Mouse (Mus musculus) heart, embryonic 14.5 days (tissue): Measurements from ENCODE around the gene 1700037H04Rik. TPM values are rescaled to one million over a fixed set of nuclear protein-coding genes. Genes with fewer than 3 reads are reported as not detected.

Experiments
- ATAC-seq: fragments of 200-750 bp; cut with Nextera tagmentation; 2 replicates; pipeline ENCODE4 v1.8.0; 2017; ENCODE audit warnings: low read depth, moderate TSS enrichment; ENCODE audit not compliant: insufficient number of reproducible peaks, insufficient read depth, low FRiP score
- H3K27ac ChIP-seq, 2 experiments: fragments of 200-500 bp in 1 of 2; fragments of 300-500 bp in 1 of 2; sonication (generic) in 1 of 2; replicated peaks in 1 of 2; 2 replicates each; pipeline ENCODE4 v1.5.1; 2012 to 2014; ENCODE audit warnings: low read depth in 2 of 2, low read length in 2 of 2, control low read depth in 1 of 2, mild to moderate bottlenecking in 1 of 2, mixed read lengths in 1 of 2; ENCODE audit not compliant: control insufficient read depth in 1 of 2, insufficient read depth in 1 of 2
- H3K27me3 ChIP-seq: fragments of 300-500 bp; sonication (generic); 2 replicates; pipeline ENCODE4 v1.6.1; 2014; ENCODE audit warnings: mild to moderate bottlenecking, low read length, control low read depth; ENCODE audit not compliant: control insufficient read depth, insufficient read depth
- H3K36me3 ChIP-seq: fragments of 300-500 bp; sonication (generic); 2 replicates; pipeline ENCODE4 v1.6.1; 2014; ENCODE audit warnings: mild to moderate bottlenecking, control low read depth, low read length, mixed read lengths; ENCODE audit not compliant: control insufficient read depth, insufficient read depth
- H3K4me1 ChIP-seq, 2 experiments: fragments of 200-500 bp in 1 of 2; fragments of 300-500 bp in 1 of 2; sonication (generic) in 1 of 2; 2 replicates each; pipeline ENCODE4 v1.6.1; 2012 to 2014; ENCODE audit warnings: low read length in 2 of 2, control low read depth in 1 of 2, mixed read lengths in 1 of 2; ENCODE audit not compliant: control insufficient read depth in 2 of 2, insufficient read depth in 2 of 2
- H3K4me2 ChIP-seq: fragments of 300-500 bp; sonication (generic); 2 replicates; pipeline ENCODE4 v1.6.1; 2014; ENCODE audit warnings: mild to moderate bottlenecking, low read length
- H3K4me3 ChIP-seq, 2 experiments: fragments of 200-500 bp in 1 of 2; fragments of 300-500 bp in 1 of 2; sonication (generic) in 1 of 2; 2 replicates each; pipeline ENCODE4 v1.5.1; 2012 to 2014; ENCODE audit warnings: low read length in 2 of 2, mild to moderate bottlenecking in 2 of 2, control low read depth in 1 of 2, low read depth in 1 of 2, moderate library complexity in 1 of 2; ENCODE audit not compliant: control insufficient read depth in 1 of 2, insufficient read depth in 1 of 2
- H3K9ac ChIP-seq: fragments of 300-500 bp; sonication (generic); 2 replicates; pipeline ENCODE4 v1.6.1; 2014; ENCODE audit warnings: mild to moderate bottlenecking, low read length
- H3K9me3 ChIP-seq: fragments of 300-500 bp; sonication (generic); 2 replicates; pipeline ENCODE4 v1.6.1; 2016; ENCODE audit warnings: low read length, control low read depth; ENCODE audit not compliant: control insufficient read depth
- WGBS: fragments of 180-500 bp; shearing (Covaris S2); extraction: QIAGEN DNeasy Blood & Tissue Kit; methylation state at CpG from one replicate; pipeline ENCODE4 v1.1.7; 2014; 5-methylcytosine and 5-hydroxymethylcytosine counted together
- polyA plus RNA-seq: library from polyadenylated mRNA; unstranded; fragments of >200 nt; fragmentation: Nextera tagmentation; extraction: Ambion mirVana; gene quantifications from 2 replicates; pipeline ENCODE4 v1.2.1, GENCODE M21; 2014

Gene 1700037H04Rik
- polyA plus RNA-seq, 1 experiment from 2014 or later = 80.3 TPM

DNA sequence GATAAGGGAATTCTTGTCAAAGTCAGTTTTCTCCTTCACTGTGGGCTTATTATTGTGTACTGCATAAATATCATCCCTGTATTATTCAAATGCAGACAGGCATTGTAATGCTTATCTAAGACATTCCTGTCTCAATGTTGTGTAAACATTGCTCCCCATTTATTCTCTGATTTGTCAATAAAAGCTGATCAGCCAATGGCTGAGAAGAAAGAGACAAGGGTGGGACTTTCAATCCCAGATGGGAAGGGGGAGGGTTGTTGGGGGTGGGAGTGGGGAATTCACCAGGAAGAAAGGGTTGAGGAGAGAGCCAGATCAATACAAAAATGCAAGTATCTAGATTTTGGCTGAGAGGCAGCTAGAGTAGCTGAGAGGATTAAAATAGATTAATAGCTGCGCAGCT is 9.0 kb upstream of the 1700037H04Rik start:
- Histone ChIP-seq H3K27me3 (peaks cover 43% of the 10 kb centered on the region), H3K4me1 (peaks cover 0 to 9% of the 10 kb centered on the region in 2 experiments; a peak in 2 of 4 replicates), H3K4me3 (no peak overlapping the region), H3K27ac (no peak overlapping the region), H3K9ac (no peak overlapping the region), H3K9me3 (peaks cover 7% of the 10 kb centered on the region; the same call in 1 of the 2 replicates), H3K4me2 (no peak overlapping the region), H3K36me3 (no peaks in the 10 kb centered on the region)
- WGBS = 81% methylated on average over 1 of the region's 1 CpGs
- ATAC-seq = no peak

DNA sequence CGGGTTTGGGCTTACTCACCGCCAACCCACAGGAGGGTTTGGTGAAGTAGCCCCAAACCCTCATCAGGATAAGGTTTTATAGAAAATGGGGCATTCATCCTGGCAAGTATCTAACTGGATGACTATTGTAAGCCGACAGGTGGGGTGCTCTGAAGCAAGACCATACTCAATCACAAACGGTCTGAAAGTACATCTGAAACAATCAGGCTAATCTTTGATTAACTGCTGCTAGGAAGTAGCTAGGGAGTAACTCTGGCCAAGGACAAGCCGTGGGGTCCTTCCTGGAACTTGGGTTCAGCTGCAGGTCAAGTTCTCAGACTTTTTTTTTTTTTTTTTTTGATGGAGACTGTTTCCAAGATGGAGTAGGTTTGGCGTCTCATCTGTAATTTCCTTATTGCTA is 8.1 kb upstream of the 1700037H04Rik start:
- no peak overlapping the region for H3K4me3 ChIP-seq
- peaks cover 0 to 9% of the 10 kb centered on the region in 2 experiments; a peak in 2 of 4 replicates for H3K4me1 ChIP-seq
- peaks cover 7% of the 10 kb centered on the region; the same call in 1 of the 2 replicates for H3K9me3 ChIP-seq
- H3K4me2 ChIP-seq = no peak overlapping the region
- H3K27me3 ChIP-seq = peaks cover 34% of the 10 kb centered on the region
- no peak overlapping the region for H3K27ac ChIP-seq
- no peak for ATAC-seq
- H3K9ac ChIP-seq = no peak overlapping the region
- H3K36me3 ChIP-seq = no peaks in the 10 kb centered on the region
- 69% methylated on average over 6 of the region's 6 CpGs for WGBS

DNA sequence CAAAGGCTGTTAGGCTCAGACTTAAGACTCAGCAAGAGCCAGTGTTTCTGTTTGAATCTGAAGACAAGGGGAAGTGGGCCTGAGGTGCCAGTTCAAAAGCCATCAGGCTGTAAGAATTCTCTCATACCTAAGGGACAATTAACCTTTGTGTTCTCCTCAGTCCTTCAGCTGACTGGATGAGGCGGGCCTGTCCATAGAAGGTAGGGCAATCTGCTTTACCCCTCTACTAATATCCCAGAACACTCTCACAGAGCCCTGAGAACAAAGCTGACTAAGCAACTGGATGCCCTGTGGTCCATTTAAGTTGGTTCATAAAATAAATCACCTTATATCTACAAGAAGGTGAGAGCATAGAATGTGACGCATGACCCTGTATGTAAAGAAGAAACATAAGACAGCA is 6.3 kb upstream of the 1700037H04Rik start:
- no peak for ATAC-seq
- Histone ChIP-seq H3K4me3 (no peak overlapping the region), H3K27ac (no peak overlapping the region), H3K4me2 (no peak overlapping the region), H3K9me3 (peaks cover 7% of the 10 kb centered on the region; the same call in 1 of the 2 replicates), H3K9ac (no peak overlapping the region), H3K27me3 (peaks cover 17% of the 10 kb centered on the region), H3K36me3 (no peaks in the 10 kb centered on the region), H3K4me1 (peaks cover 0 to 3% of the 10 kb centered on the region in 2 experiments; a peak in 2 of 4 replicates)
- WGBS = 85% methylated on average over 2 of the region's 2 CpGs

DNA sequence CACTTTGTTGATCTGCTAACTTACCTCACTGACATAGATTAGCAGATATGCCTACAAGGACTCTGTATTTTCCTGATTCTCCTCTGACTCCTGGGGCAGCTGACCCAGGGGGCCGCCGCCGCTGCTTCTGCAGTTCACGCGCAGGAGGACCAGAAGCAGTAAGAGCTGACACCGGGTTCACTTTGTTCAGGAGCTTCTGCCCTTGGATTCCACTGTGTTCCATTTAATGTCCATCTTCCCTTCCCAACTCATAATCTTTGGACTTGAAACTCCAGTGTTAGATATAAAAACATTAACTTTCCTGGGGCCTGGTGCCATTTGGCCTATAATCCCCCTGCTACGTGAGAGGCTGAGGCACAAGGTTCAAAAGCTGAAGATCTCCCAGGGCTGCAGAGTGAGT is 4.0 kb upstream of the 1700037H04Rik start:
- Histone ChIP-seq H3K4me1 (peaks cover under 1 to 5% of the 10 kb centered on the region in 2 experiments), H3K27ac (no peak overlapping the region), H3K4me2 (no peak overlapping the region), H3K27me3 (no peaks in the 10 kb centered on the region), H3K4me3 (no peak overlapping the region), H3K9me3 (peaks cover 7% of the 10 kb centered on the region; the same call in 1 of the 2 replicates), H3K36me3 (no peaks in the 10 kb centered on the region), H3K9ac (no peak overlapping the region)
- WGBS = 66% methylated on average over 7 of the region's 7 CpGs
- no peak for ATAC-seq

DNA sequence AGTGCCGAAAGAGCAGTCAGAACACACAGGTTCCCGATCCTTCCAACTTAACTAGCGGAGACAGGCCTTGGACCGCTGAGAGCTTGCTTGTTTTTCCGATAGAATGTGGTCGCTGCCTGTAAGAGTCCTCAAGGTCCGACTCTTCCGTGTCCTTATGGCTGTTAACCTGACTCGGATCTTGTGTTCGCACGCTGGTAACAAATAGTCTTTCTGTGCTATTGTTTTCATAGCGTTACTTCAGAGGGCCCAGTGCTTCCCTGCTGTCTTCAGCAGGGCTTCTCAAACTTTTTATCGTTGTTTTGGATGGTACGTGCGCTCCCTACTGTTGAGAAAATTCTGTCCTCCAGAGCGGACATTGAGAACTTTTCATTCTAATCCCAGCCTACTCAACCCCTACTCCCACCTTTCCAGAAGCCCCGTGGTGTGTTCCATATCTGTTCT is 810 bp upstream of the 1700037H04Rik start:
- Histone ChIP-seq H3K4me2 (peak overlapping the region; percentile 97), H3K27me3 (no peaks in the 10 kb centered on the region), H3K9me3 (peaks cover 7% of the 10 kb centered on the region; the same call in 1 of the 2 replicates), H3K4me1 (peaks cover 8 to 15% of the 10 kb centered on the region in 2 experiments), H3K4me3 (peak overlapping the region; percentile 51 to 85), H3K9ac (peak overlapping the region; percentile 87), H3K36me3 (no peaks in the 10 kb centered on the region), H3K27ac (peak overlapping the region; percentile 73 to 95)
- ATAC-seq = no peak; the same call in 1 of the 2 replicates
- under 1% methylated on average over 17 of the region's 17 CpGs for WGBS

DNA sequence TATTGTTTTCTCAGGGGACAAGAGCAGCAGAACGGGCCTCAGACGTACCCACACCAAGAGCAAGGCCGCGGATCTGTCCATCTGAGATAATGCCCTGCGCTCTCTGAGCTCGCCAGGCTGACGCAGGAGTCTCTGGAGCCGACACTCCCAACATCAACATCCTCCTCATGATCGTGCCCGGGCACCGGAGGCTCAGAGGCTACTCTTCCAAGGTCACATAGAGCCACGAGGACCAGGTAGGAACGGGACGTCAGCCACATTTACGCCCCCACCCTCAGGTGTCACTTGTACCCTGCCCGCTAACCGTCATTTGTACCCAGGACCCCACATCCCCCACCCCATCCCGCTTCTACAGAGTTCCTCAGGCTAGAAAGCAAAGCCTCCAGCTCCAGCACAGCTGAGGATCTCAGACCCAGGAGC is 380 bp downstream of the 1700037H04Rik start:
- WGBS = 0% methylated on average over 18 of the region's 18 CpGs
- Histone ChIP-seq H3K4me3 (peak overlapping the region; percentile 72 to 85), H3K27me3 (no peaks in the 10 kb centered on the region), H3K9me3 (no peaks in the 10 kb centered on the region), H3K4me2 (peak overlapping the region; percentile 97), H3K4me1 (peaks cover 8 to 15% of the 10 kb centered on the region in 2 experiments), H3K9ac (peak overlapping the region; percentile 87), H3K36me3 (peaks cover 11% of the 10 kb centered on the region), H3K27ac (peak overlapping the region; percentile 59 to 95)
- ATAC-seq = peak; percentile 52

DNA sequence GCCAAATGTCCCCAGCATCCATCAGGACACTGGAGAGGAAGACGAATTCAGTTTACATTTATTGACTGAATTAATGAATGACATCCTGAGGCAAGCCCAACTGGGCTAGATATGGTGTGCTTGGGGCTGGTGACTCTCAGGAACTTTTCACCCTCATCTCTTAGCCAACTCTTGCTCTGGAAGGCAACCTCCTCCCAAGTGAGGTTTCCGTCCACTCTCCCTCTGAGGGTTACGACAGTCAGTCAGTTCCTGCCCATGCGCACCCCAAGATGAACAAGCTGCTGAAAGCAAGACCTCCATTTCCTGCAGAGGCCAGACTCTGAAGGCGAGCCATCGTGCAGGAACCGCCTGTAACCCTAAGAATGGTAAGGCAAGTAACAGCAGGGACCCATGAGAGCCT is 2.9 kb downstream of the 1700037H04Rik start:
- Histone ChIP-seq H3K9ac (no peak overlapping the region), H3K9me3 (no peaks in the 10 kb centered on the region), H3K27me3 (no peaks in the 10 kb centered on the region), H3K27ac (no peak overlapping the region), H3K4me1 (peaks cover 8 to 15% of the 10 kb centered on the region in 2 experiments), H3K4me3 (no peak overlapping the region), H3K36me3 (peaks cover 28% of the 10 kb centered on the region), H3K4me2 (no peak overlapping the region)
- WGBS = 89% methylated on average over 7 of the region's 7 CpGs
- ATAC-seq = no peak

DNA sequence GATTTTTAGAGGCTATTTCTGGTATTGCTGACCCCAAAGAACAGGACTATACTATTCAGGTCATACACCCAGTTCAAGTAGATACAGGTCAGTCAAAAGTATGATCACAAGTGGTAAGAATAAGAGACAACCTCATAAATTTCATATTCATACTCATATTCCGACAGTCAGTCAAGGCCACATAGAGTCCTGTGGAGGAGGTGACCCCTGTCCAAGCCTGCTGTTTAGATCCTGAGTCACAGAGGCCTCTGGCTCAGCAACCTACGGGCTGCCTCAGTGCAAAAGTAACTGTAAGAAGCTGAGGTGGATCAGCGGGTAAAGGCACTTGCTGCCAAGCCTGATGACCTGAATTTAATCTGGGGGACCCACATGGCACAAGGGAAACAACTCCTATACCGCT is 5.8 kb downstream of the 1700037H04Rik start:
- H3K36me3 ChIP-seq = peaks cover 57% of the 10 kb centered on the region
- H3K4me2 ChIP-seq = no peak overlapping the region
- H3K9me3 ChIP-seq = no peaks in the 10 kb centered on the region
- no peak overlapping the region for H3K4me3 ChIP-seq
- ATAC-seq = no peak
- H3K9ac ChIP-seq = no peak overlapping the region
- H3K27me3 ChIP-seq = no peaks in the 10 kb centered on the region
- WGBS = 80% methylated on average over 4 of the region's 4 CpGs
- peaks cover 8 to 12% of the 10 kb centered on the region in 2 experiments for H3K4me1 ChIP-seq
- H3K27ac ChIP-seq = no peak overlapping the region
